Mouse (Mus musculus): ENCODE measurements around the gene Heatr6.

Gene Heatr6

GRCm38 (mm10) chr11:83754227-83754626, 731 bp downstream of the Heatr6 start:
- DNase-seq = no peak

DNA sequence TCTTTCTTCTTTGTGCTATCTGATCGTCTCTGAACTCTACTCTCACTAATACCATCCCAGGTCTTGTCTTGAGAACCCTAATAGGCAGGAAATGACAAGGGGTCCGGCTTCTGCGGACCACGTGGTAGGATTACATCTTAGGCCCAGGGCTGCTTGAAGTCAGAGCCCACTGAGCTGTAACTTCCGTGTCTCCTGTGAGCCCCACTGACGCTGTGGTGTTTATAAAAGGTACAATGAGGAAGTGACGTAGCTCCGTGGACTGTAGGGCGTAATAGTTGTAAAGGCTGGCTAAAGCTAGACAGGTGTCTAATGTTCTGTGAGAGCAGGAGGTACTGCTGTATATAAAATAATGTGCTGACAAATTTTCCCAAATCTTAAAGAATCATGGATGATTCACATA, 13.8 kb downstream of the Heatr6 start:
- no peak for DNase-seq

- DNase-seq = no peak
Observed at GRCm38 (mm10) chr11:83768976-83769375, 15.5 kb downstream of the Heatr6 start.

- DNase-seq = no peak
Observed at GRCm38 (mm10) chr11:83771014-83771413, 17.5 kb downstream of the Heatr6 start.

- DNase-seq = no peak
Observed at GRCm38 (mm10) chr11:83772341-83772740, 18.8 kb downstream of the Heatr6 start.

DNA sequence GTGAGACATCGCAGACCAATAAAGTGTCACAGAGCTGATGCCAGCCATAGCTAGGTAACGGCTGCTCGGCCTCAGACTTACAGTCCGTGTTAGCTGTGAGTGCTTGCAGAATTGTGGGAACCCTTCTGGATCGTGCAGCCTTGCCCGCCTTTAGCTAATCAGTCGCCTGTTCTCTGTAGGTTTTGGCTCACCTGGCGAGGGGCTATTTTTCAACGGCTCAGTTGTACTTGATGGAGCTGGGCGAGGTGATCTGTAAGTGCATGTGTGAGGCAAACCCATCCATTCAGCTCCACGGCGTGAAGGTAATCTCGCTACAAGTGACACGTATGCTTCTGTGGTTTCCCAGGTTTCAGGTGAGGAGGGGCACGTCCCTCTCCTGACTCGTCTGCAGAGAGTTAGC, 20.2 kb downstream of the Heatr6 start:
- DNase-seq = no peak

DNA sequence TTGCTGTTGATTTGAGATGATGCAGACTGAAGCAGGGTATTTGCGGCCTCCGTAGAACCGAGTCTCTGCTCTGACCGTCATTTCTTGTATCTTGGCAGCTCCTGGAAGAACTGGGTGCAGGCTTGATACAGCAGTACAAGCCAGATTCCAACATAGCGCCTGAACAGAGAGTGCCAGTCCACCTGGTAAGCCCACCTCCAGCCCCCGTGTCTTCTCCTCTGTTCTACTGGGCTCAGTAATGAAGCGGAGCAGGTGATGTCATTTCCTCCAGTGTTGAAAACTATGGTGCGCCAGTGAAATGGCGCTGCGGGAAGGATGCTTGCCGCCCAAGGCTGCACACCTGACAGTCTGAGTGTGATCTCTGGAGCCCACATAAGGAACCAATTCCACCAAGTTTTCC, 20.8 kb downstream of the Heatr6 start:
- DNase-seq = no peak

GRCm38 (mm10) chr11:83776798-83777197, 23.3 kb downstream of the Heatr6 start:
- DNase-seq = no peak

DNA sequence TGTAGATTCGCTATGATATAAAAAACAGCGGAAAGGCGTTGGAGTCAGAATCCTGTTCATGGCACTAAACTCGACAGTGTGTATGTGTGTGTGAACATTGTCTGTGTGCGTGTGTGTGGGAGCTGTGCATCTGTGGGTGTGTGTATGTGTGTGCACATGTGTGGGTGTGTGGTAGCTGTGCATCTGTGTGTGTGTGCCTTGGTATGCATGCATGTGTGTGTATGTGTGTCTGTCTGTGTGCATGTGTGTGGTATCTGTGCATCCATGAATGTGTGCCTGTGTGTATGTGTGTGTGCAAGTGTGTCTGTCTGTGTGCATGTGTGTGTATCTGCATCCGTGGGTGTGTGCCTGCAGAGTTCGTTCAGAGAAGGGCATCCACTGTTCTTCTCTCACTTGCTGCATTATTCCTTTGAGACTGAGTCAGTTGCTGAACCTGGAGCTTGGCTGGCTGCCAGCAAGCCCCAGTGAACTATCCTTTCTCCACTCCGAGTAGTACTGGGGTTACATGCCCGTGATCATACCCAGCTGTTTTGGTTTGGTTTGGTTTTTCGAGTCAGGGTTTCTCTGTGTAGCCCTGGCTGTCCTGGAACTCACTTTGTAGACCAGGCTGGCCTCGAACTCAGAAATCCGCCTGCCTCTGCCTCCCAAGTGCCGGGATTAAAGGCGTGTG, 30.6 kb downstream of the Heatr6 start:
- DNase-seq = no peak

DNA sequence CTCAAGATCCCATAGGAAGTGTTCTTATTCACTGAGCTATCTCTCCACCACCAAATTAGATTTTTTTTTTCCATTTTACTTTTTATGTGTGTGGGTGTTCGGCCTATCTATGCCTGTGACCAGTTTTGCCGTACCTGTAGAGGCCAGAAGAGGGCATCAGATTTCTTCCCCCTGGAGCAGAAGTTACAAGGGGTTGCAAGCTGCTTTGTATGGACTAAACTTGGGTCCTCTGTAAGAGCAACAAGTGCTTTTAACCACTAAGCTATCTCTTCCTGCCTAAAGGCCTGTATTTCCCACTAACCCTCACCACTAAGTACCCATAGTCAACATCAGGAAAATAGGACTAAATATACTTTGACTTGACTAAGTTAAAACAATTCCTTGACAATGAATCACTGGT, 31.2 kb downstream of the Heatr6 start:
- DNase-seq = peak in 1 of 2 experiments; percentile 25

DNA sequence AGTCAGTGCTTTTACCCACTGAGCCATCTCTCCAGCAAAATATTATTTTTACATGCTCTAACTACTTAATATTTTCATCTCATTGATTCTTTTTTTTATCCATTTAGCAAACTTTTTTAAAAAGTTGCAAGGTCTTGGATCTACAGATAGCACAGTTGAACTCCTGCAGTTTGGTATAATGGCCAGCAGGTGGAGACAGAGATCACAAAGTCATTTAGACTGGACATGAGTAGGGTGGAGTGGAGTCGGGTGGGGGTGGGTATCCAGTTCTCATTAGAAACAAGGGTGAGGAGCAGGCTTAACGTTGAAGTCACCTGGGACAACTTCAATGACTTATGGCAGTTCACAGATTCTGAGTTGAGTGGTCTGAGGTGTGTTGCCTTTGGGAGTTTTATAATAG, 31.9 kb downstream of the Heatr6 start:
- DNase-seq = peak; percentile 36 to 67

DNA sequence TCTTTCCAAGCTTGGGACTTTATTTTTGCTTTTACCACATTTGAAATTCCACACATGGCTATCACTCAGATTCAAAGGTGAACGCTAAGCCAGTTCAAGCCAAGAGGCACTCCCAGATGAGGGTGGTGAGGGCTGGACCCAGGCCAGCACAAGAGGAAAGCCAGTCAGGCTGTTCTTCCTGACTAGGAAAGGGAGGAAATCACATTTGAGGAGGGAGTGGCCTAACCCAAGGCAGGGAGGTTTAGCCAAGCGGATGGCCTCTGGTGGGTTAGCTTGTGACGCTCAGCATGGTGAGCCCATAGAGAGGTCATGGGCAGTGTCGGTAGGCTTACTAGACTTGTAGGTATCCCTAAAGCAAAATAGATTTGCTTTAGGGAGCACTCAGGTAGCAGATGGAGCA, 33.3 kb downstream of the Heatr6 start:
- no peak for DNase-seq

DNA sequence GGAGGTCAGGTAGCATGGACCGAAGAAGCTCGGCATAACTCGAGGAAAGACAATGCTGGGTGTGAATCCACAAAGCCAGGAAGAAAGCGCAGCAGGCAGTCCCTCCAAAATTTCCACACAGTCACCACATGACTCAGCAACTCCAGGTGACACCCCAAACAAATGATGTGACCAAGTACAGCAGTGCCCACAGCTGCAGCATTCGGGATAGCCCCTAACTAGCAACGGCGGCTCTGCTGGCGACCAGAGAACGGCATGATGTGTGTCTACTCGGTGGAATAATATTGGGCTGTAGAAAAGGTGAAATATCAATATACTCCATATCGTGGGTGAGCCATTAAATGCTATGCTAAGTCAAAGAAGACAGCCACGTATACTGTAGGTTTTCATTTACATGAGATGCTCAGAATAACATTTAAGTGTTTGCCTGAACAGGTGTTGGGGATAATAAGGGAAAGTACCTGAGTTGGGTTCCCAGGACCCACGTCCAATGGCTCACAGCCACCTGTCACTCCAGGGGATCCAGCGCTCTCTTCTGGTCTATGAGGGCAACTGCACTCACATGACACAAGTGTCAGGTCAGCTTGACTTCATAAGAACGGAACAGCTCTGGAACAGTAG, 34.0 kb downstream of the Heatr6 start:
- DNase-seq = no peak

GRCm38 (mm10) chr11:83788331-83788730, 34.8 kb downstream of the Heatr6 start:
- no peak for DNase-seq

DNA sequence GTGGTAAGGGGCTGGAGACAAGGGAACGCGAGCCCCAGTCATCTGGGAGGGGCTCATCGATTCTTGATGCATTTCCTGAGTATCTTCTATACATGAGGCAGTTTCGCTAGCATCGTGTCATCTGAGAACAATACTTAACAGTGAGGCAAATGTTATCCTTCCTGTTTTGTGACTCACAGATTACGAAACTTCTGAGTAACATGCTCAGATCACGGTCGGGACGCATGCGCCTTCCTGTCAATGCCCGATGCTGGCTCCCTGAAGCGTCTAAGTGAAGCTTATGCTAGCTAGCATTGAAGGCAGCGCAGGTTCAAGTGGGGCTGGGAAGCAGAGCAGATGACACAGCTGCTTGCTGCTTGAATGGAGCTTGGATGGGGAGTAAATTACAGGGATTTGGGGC, 35.8 kb downstream of the Heatr6 start:
- no peak for DNase-seq

- no peak for DNase-seq
Observed at GRCm38 (mm10) chr11:83791133-83791532, 37.6 kb downstream of the Heatr6 start.

DNA sequence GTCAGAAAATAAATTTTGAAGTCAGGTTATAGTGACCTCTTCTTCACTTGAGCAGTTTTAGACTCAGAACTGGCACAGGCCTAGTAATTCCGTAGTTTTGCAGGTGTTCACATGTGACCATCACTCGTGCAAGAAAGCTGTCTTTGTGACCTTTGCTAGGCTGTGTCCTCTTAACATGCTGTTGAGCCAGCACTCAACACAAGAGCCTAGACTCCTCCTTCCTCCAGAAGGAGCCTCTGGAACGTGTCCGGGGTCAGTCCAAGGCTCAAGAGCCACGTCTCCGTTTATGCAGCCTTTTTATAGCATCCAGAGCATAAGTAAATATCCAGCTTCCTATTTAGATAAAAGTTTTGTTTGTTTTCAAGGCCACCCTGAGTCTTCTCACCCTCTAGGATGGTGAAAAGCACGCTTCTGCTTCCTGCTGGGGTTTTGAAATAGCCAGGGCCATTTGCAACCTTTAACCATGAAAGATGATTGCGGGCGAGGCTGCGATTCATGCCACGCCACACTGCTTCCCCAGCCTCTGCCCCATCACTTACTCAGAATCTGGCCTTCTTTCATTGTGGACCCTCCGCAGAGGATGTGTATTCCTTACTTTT, 38.9 kb downstream of the Heatr6 start:
- no peak for DNase-seq

DNA sequence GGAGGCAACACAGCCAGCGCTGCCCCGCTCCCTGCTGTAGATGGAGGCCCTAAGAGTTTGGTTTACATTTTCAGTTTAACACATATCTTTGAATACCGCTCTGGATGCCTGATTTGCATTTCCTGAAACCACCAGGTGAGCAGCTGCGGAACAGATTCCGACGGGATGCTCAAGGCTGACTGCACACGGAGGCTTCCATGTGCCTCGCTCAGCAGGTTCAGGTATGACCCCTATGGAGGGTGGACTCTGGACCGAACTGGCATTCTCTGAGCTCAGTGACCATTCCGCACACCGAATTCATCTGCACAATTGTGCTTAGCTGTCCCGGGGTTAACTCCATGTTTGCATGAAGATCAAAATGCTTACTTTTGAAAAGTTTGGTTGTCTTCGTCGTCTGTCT, 39.8 kb downstream of the Heatr6 start:
- no peak for DNase-seq

GRCm38 (mm10) chr11:83796112-83796511, 42.6 kb downstream of the Heatr6 start:
- DNase-seq = no peak

DNA sequence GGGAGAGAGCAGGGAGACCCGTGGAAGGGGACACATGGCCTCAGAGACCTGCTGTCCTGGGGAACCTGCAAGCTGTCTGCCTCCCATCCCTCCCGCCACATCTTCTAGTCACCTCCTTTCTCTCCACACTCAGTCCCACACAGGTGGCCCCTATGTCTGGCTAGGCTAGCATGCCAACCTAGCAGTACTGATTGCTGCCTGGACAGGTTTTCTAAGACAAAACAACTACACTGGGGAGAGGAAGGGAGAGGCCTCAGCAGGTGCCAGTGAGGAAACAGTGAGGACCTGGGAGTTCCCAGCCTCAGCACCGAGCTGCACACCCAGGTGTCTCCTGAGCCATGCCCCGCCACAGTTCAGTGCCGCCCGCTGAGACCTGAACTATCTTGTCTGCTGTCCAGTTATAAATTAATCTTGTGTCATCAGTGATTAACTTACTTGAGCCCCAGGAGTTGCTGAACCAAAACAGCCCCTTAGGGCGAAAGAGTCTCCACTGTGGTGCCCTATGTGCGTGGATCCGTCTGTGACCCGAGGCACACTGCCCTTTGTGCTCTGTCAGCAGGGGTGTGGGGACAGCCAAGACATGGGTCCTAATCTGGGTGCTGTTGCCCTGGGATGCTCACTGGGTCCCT, 43.6 kb downstream of the Heatr6 start:
- DNase-seq = no peak

DNA sequence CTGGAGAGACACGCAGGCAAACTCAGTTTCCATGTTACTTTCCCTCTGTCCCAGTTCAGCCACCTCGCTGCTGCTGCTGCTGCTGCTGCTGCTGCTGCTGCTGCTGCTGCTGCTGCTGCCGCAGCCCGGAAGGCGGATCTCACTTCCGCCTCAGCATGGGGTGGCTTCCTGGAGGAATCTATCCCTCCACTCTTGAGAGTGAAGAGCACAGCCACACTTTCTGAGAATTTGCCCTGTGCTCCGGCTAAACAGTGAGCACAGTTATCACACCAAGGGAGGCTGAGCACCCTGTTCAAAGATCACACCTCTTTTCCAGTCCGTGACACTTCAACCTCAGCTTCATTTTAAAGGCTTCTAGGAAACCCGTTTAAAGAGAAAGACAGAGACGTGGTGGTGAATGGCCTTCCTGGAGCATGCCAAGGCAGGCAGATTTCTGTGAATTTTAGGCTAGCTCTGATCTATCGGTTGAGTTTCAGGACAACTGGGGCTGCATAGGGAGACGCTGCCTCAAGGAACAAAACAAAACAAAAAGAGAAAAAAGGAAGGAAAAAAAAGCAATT, 46.5 kb downstream of the Heatr6 start:
- DNase-seq = no peak

DNA sequence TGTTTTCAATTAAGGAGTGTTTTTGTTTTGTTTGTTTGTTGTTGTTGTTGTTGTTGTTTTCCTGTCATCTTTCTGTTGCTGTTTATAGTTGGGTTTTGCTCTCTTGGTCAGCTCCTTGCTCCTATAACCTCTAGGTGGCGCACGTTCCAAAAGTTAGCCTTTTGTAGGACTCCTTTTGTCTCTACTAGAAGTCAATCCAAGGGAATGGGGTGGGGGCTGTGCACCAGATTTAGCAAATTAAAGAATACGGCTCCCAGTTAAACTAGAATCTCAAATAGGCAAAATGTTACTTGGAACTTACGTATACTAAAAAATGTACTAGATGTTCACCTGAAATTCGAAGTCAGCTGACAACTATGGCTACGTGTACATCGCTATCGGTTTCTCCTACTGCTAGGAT, 48.7 kb downstream of the Heatr6 start:
- DNase-seq = peak in 1 of 2 experiments; percentile 44

DNA sequence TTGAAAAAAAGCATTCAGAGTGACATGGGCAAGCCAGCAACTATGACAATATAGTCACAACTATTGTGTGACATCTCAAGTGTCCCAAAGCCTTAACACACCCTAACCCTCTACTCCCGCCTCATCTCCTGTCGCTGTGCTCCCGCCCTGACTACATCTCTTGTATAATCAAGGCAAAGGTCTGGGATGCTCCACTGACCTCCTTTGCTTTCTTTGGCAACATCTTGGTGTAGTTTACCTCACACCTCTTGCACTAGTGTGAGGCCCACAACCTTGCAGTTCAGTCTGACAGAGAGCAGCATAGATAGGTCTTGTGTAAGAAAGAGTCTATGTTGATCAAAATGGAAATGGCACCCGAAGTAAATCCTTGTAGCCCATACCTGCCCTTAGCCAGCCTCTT, 49.1 kb downstream of the Heatr6 start:
- DNase-seq = no peak

GRCm38 (mm10) chr11:83810441-83810840, 56.9 kb downstream of the Heatr6 start:
- DNase-seq = no peak

Measured in cerebellum, postnatal 25 days (tissue).